Mouse (Mus musculus) cerebellum, adult 2 months (tissue): Measurements from ENCODE around the gene Dand5.

Source experiments
- CTCF ChIP-seq: fragments of 200-500 bp; IDR thresholded peaks from 2 replicates; pipeline ENCODE4 v1.5.1; 2011; ENCODE audit warnings: low read depth, mild to moderate bottlenecking, control low read depth, low read length, moderate library complexity, borderline replicate concordance; ENCODE audit not compliant: insufficient read depth
- POLR2A ChIP-seq: fragments of 200-500 bp; IDR thresholded peaks from 2 replicates; pipeline ENCODE4 v1.6.1; 2011; ENCODE audit warnings: low read length, control low read depth, borderline replicate concordance; ENCODE audit not compliant: insufficient read depth

- TF ChIP-seq POLR2A, result no peak
- no peak for TF ChIP-seq CTCF
Measured at GRCm38 (mm10) chr8:84816117-84816516, 6.5 kb downstream of the Dand5 start.
